Mouse (Mus musculus) kidney, postnatal 36 days (tissue): ENCODE results near the gene Ctrb1.

Experiments
- DNase-seq, 2 experiments: peaks; one replicate each; pipeline ENCODE4 v3.0.0; 2021 to 2022; ENCODE audit warnings: mixed read lengths in 2 of 2

Gene Ctrb1

GRCm38 (mm10) chr8:111680423-111681028 lies 10.3 kb downstream of the Ctrb1 start:
- no peak for DNase-seq

DNA sequence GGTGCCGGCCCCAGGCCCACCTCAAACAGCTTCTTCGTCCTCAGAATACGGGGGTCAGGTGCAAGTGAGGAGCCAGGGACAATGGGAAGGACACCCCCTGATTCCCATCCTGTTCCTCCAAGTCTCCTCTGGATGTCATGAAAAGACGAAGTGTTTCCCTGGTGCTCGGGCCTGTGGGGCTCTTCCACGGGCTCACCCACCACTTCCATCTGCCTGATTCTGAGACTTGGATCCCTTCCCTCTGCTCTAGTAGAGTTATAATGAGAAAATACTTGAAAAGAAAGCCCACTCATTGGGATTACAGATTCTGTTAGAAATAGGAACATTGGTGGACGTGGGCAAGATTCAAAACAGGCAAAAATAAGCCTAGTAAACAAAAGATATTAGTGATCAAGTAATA lies 12.0 kb downstream of the Ctrb1 start:
- no peak for DNase-seq

DNA sequence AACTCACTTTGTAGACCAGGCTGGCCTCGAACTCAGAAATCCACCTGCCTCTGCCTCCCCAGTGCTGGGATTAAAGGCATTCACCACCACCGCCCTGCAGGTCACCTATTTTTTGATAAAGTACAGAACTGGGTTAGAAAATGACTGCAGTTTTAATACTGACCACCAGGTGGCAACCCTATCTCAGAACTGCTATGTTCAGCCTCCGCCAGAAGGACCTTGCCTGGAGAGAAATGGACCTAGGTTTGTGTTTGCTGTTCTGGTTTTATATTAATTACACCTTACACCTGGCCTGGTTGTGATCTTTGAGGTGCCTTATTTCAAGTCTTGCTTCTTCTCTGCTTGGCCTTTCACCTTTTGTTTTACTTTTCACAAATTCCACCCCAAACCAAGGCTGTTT lies 12.7 kb downstream of the Ctrb1 start:
- peak; percentile 79 to 80 for DNase-seq

DNA sequence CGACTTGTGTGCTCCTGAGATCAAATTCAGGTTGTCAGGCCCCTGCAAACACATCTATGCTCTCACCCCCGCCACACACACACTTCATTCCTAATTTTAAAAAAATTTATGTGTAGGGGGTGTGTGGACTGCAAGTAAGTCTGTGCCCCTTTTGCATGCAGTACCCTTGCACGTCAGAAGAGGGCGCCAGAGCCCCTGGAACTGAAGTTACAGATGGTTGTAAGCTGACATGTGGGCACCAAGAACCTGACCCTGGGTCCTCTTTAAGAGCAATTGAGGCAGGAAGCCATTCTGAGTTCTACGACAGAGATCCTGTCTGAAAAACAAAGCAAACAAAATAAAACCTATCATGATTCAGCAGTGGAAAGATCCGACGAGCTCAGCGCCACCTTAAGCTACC lies 14.6 kb downstream of the Ctrb1 start:
- peak in 1 of 2 experiments; percentile 36 for DNase-seq

GRCm38 (mm10) chr8:111666751-111667150 lies 24.1 kb downstream of the Ctrb1 start:
- DNase-seq = no peak

- peak; percentile 85 to 94 for DNase-seq
These were observed 28.3 kb downstream of the Ctrb1 start for GRCm38 (mm10) chr8:111662473-111662872.

DNA sequence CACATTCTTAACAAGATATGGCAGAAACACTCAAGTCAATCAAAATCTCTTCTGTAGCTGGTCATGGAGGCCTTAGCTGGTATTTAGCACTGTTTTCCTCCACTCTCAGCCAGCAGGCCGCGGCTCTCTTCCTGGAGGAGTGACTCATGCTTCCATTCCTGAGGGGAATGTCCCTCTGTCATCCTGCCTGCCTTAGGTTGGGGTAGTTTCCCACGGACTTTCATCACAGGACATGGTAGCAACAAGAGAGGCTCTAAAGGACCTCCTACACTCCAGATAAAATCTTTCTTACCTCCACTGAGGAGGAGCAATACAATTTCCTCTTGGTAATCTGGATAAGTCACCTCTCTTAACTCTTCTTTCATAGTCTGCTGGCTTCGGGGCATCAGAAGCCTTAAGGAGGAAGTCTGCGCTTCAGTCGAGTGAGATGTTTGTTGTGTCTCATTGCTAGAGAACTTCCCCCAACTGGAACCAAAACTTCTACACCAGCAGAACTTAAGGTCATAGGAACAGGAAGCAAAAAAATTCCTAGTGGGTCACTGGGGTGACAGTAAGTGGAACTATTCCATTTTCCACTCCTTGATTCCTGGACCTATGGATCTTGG lies 31.9 kb downstream of the Ctrb1 start:
- DNase-seq = no peak

GRCm38 (mm10) chr8:111657312-111657854 lies 33.4 kb downstream of the Ctrb1 start:
- DNase-seq = no peak

DNA sequence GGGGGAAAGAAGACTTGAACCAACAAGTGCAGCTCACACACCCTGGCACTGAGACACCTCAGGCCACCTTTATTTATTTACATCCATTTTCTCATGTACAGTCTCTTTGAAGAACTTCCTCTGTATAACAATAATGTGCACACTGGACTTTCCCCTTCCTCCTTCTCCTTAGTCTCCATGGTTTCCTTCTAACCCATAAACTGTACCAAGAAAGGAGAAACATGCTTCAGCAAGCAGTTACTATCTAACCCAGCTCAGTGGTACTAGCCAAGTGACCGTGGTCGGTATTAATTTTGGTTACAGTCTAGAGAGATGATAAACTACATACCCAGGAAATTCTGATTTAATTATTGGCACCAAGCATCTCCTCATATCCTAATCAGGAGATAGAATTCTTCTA lies 37.3 kb downstream of the Ctrb1 start:
- DNase-seq = peak; percentile 14 to 38

- no peak for DNase-seq
These were observed 40.2 kb downstream of the Ctrb1 start for GRCm38 (mm10) chr8:111650651-111651050.

DNA sequence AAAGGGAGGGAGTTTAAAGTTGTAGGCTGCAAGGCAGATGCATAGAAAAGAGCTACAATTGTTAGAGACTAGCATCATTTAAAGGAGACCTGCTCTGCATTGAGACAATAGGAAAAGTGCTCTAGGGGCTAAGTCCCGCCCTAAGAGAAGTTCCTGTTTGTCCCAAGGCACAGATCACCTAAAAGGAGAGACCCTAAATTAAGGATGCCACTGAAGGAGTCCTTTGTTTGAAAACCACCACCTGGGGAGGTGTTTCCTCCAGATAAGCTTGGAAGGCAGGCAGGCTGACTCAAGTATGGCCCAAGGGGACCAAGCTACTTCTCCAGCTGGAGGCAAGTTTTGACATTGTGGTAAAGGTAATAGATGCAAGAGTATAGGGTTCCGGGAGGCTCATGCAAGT lies 42.0 kb downstream of the Ctrb1 start:
- no peak for DNase-seq

- DNase-seq = no peak
These were observed 45.1 kb downstream of the Ctrb1 start for GRCm38 (mm10) chr8:111645715-111646114.

GRCm38 (mm10) chr8:111644286-111645051 lies 46.3 kb downstream of the Ctrb1 start:
- peak; percentile 57 to 58 for DNase-seq

DNA sequence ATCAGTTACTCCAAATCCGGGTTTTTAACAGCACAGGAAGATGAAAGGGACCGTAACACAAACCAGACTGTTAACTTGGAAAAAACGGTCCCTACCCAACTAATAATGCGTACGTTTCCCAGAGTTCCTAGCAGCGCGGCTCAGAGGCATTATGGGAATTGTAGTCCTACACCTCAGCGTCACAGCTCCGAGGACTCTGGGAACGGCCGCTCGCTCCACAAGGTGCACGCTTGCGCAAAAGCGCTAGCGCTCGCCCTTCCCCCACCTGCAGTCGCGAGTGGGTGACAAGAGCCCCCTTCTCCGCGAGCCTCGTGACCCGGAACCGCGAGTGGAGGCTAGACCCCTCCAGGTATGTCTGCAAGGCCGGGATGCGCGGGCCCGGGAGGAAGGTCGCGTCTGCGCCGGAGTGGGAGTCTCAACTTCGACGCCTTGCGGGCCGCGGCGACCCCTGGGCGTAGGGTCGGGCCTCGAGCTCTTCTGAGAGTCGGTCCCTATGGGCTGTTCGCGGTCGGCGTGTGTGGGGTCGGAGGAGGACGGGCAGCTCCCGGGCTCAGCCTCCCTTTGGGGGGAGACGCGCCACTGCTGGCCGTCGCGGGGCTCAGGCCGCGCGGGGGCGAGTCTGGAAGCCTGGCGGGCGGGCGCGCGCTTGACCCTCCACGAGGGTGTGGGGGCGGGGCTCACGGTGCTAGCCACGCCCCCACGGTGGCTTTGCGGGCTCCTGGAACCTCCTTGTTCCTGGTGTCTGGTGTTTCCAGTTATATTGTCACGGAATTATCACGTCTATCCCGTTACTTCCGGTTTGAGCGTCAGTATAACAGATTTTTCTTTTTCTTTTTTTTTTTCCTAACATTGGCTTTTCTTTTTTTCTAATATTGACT lies 47.3 kb downstream of the Ctrb1 start, which contains the start of gene Zfp1:
Zfp1 (plus strand) TSS at position 138 of the 878 bp plus-strand sequence.
- peak; percentile 95 for DNase-seq

GRCm38 (mm10) chr8:111642939-111643263 lies 47.9 kb downstream of the Ctrb1 start:
- no peak for DNase-seq

DNA sequence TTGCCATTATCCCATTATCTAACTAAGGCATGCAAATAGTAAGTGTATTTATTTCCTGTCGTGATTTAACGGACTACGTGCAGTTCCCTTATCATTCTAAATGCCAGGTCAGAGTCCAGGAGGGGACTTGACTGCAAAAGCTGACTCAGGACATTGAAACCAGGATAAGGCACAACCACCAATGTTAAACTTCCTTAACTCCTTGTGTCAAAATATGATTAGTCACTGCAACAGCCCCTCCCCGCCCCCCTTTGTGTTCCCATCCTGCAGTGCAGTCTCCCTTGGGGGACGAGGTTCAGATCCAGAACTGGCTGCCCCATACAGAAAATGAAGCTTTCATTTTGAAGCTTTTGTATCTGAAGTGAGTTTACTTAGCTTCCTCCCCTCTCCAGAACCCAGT lies 48.3 kb downstream of the Ctrb1 start:
- DNase-seq = peak in 1 of 2 experiments; percentile 63

GRCm38 (mm10) chr8:111641064-111641463 lies 49.7 kb downstream of the Ctrb1 start:
- DNase-seq = no peak

- no peak for DNase-seq
These were observed 52.7 kb downstream of the Ctrb1 start for GRCm38 (mm10) chr8:111638086-111638485.
